Mouse (Mus musculus) hindbrain, embryonic 15.5 days (tissue): ENCODE data around the gene Zfyve28. TPM values are rescaled to one million over a fixed set of nuclear protein-coding genes. Genes with fewer than 3 reads are reported as not detected.

Experiments
- ATAC-seq: fragments of 200-750 bp; cut with Nextera tagmentation; 2 replicates; pipeline ENCODE4 v1.8.0; 2017; ENCODE audit warnings: low read depth, moderate number of reproducible peaks, moderate TSS enrichment; ENCODE audit not compliant: low FRiP score
- H3K27ac ChIP-seq: fragments of 300-500 bp; sonication (generic); replicated peaks from 2 replicates; pipeline ENCODE4 v1.5.1; 2015; ENCODE audit warnings: mild to moderate bottlenecking, inconsistent platforms
- H3K27me3 ChIP-seq: fragments of 300-500 bp; sonication (generic); 2 replicates; pipeline ENCODE4 v1.6.1; 2015; ENCODE audit warnings: control low read depth, inconsistent platforms
- H3K36me3 ChIP-seq: fragments of 300-500 bp; sonication (generic); 2 replicates; pipeline ENCODE4 v1.6.1; 2015; ENCODE audit warnings: control low read depth, inconsistent platforms
- H3K4me1 ChIP-seq: fragments of 300-500 bp; sonication (generic); replicated peaks from 2 replicates; pipeline ENCODE4 v1.6.1; 2015; ENCODE audit warnings: control low read depth, inconsistent platforms
- H3K4me2 ChIP-seq: fragments of 300-500 bp; sonication (generic); 2 replicates; pipeline ENCODE4 v1.6.1; 2015; ENCODE audit warnings: moderate library complexity, mild to moderate bottlenecking, inconsistent platforms
- H3K4me3 ChIP-seq: fragments of 300-500 bp; sonication (generic); 2 replicates; pipeline ENCODE4 v1.5.1; 2015; ENCODE audit warnings: mild to moderate bottlenecking, inconsistent platforms
- H3K9ac ChIP-seq: fragments of 300-500 bp; sonication (generic); 2 replicates; pipeline ENCODE4 v1.6.1; 2015; ENCODE audit warnings: inconsistent platforms
- H3K9me3 ChIP-seq: fragments of 300-500 bp; sonication (generic); 2 replicates; pipeline ENCODE4 v1.6.1; 2016; ENCODE audit warnings: control low read depth, inconsistent platforms
- whole genome bisulfite sequencing: fragments of 180-500 bp; shearing (Covaris S2); methylation state at CpG from one replicate; pipeline ENCODE4 v1.1.7; 2015; 5-methylcytosine and 5-hydroxymethylcytosine counted together
- polyA plus RNA-seq: library from polyadenylated mRNA; unstranded; fragments of >200 nt; fragmentation: Nextera tagmentation; extraction: Ambion mirVana; gene quantifications from 2 replicates; pipeline ENCODE4 v1.2.1, GENCODE M21; 2015

Zfyve28 gene
- polyA plus RNA-seq, 1 experiment from 2014 or later = 6.2 TPM

DNA sequence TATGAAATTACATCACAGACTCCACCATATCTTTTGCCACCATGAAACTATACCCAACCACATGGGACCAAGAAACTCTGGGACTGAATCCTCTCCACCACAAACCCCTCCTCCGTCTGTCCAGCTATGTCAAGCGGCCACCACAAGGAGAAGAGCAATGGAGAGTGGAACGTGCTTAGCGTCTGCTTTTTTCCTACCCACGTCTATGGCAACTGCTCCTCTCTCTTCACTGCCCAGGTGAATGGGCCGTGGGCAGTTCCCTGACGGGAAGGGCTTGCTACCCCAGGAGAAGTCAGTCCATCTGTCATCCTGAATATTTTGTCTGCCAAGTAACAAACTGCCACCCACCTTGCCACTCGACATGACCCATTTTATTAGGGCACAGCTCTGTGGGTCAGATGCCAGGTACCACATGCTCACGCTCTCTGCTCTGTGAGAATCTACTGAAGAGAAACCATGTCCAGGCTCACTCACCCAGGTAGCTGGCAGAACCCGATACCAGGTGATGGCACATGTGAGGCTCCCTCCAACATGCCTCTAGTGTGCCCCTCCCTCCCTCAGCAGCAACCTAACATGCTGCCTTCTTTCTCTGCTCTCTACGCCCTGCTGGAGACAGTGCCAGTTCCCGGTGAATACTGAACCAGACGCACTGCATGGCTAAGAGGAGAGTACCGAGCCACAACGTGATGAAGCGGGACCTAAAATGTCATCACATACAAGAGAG is 18.9 kb downstream of the Zfyve28 start:
- no peak overlapping the region for H3K27ac ChIP-seq

GRCm38 (mm10) chr5:34266065-34266464 is 22.2 kb downstream of the Zfyve28 start:
- H3K27ac ChIP-seq = no peak overlapping the region
- H3K27me3 ChIP-seq = no peaks in the 10 kb centered on the region
- no peak overlapping the region for H3K9ac ChIP-seq
- ATAC-seq = no peak
- H3K36me3 ChIP-seq = no peaks in the 10 kb centered on the region
- H3K4me2 ChIP-seq = no peak overlapping the region
- no peak overlapping the region for H3K4me3 ChIP-seq
- H3K9me3 ChIP-seq = no peaks in the 10 kb centered on the region
- H3K4me1 ChIP-seq = no peaks in the 10 kb centered on the region
- 77% methylated on average over 4 of the region's 4 CpGs for WGBS

More for the DNA sequence above, 18.9 kb downstream of the Zfyve28 start:
- Histone ChIP-seq H3K9ac (no peak overlapping the region), H3K27me3 (no peaks in the 10 kb centered on the region), H3K4me1 (no peaks in the 10 kb centered on the region), H3K4me3 (no peak overlapping the region), H3K36me3 (no peaks in the 10 kb centered on the region), H3K9me3 (no peaks in the 10 kb centered on the region), H3K4me2 (no peak overlapping the region)
- ATAC-seq = no peak
- WGBS = 83% methylated on average over 16 of the region's 16 CpGs

DNA sequence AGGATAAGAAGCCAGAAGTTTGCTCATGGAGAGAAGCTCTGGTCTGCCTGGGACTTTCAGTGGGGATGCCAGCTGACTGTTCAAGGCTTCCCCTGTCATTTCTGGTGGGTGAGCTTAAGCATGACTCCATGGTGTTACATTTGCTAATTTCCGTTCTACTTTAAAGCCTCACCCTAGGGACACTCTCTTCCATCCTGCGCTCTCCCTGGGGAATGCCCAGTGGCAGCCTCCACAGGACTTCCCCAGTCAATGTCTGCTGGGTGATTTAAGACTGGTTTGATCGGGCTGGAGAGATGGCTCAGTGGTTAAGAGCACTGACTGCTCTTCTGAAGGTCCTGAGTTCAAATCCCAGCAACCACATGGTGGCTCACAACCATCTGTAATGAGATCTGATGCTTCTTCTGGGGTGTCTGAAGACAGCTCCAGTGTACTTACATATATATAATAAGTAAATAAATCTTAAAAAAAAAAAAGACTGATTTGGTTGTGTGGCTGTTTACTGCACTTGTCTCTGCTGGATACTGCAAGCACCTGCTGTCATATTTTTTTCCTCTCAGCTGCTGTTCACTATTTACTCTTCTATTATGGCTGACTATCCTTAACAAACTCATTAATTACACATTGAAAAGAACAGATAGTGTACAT is 29.0 kb downstream of the Zfyve28 start:
- no peak for ATAC-seq
- H3K27ac ChIP-seq = no peak overlapping the region
- no peak overlapping the region for H3K4me2 ChIP-seq
- no peaks in the 10 kb centered on the region for H3K9me3 ChIP-seq
- H3K9ac ChIP-seq = no peak overlapping the region
- H3K4me1 ChIP-seq = no peaks in the 10 kb centered on the region
- H3K27me3 ChIP-seq = no peaks in the 10 kb centered on the region
- no peak overlapping the region for H3K4me3 ChIP-seq
- WGBS = 70% methylated on average over 3 of the region's 3 CpGs
- H3K36me3 ChIP-seq = no peaks in the 10 kb centered on the region

GRCm38 (mm10) chr5:34255189-34255588 is 33.1 kb downstream of the Zfyve28 start:
- 87% methylated on average over 3 of the region's 3 CpGs for WGBS
- no peak for ATAC-seq
- H3K4me3 ChIP-seq = no peak overlapping the region

GRCm38 (mm10) chr5:34254309-34254708 is 33.9 kb downstream of the Zfyve28 start:
- no peak overlapping the region for H3K27ac ChIP-seq
- no peaks in the 10 kb centered on the region for H3K36me3 ChIP-seq

More at GRCm38 (mm10) chr5:34255189-34255588, 33.1 kb downstream of the Zfyve28 start:
- Histone ChIP-seq H3K4me1 (peaks cover 30% of the 10 kb centered on the region), H3K4me2 (no peak overlapping the region), H3K9me3 (no peaks in the 10 kb centered on the region), H3K36me3 (no peaks in the 10 kb centered on the region), H3K27ac (no peak overlapping the region), H3K27me3 (no peaks in the 10 kb centered on the region), H3K9ac (no peak overlapping the region)

DNA sequence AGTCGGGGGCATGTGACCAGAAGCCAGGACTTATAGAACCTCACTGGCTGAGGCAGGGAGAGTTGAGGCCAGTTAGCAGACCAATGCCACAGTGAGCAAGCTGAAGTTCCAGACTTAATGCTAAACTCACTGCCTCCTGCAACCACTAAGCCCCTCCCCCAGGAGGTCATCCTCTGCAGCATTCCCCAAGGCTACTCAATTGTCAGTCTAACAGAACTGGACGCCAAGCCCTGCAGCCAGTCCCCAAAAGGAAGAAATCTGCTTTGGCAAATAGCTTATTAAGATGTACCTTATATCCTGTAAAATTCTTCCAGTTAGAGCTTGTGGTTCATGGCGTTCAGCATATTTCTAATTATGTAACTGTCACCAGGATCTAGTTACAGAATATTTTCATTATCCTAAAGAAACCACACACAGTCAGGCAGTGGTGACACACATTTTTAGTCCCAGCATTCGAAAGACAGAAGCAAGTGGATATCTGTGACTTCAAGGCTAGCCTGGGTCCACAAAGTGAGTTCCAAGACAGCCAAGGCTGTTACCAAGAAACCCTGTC is 35.2 kb downstream of the Zfyve28 start:
- 54% methylated on average over 4 of the region's 4 CpGs for WGBS

More at GRCm38 (mm10) chr5:34254309-34254708, 33.9 kb downstream of the Zfyve28 start:
- ATAC-seq = no peak
- no peaks in the 10 kb centered on the region for H3K9me3 ChIP-seq
- H3K4me2 ChIP-seq = no peak overlapping the region
- no peaks in the 10 kb centered on the region for H3K27me3 ChIP-seq
- H3K4me1 ChIP-seq = peaks cover 37% of the 10 kb centered on the region
- H3K4me3 ChIP-seq = no peak overlapping the region
- H3K9ac ChIP-seq = no peak overlapping the region
- 74% methylated on average over 8 of the region's 8 CpGs for WGBS

GRCm38 (mm10) chr5:34252307-34252966 is 35.8 kb downstream of the Zfyve28 start:
- no peaks in the 10 kb centered on the region for H3K9me3 ChIP-seq
- peaks cover 37% of the 10 kb centered on the region for H3K4me1 ChIP-seq
- H3K36me3 ChIP-seq = no peaks in the 10 kb centered on the region
- no peak overlapping the region for H3K9ac ChIP-seq
- no peak overlapping the region for H3K4me2 ChIP-seq
- peak overlapping the region; percentile 65 for H3K27ac ChIP-seq
- H3K4me3 ChIP-seq = no peak overlapping the region
- WGBS = 16% methylated on average over 4 of the region's 4 CpGs
- H3K27me3 ChIP-seq = no peaks in the 10 kb centered on the region
- ATAC-seq = peak; percentile 72; the same call in 1 of the 2 replicates

More for the DNA sequence above, 35.2 kb downstream of the Zfyve28 start:
- H3K27me3 ChIP-seq = no peaks in the 10 kb centered on the region
- peak overlapping the region; percentile 26 for H3K27ac ChIP-seq
- H3K36me3 ChIP-seq = no peaks in the 10 kb centered on the region
- no peak overlapping the region for H3K4me3 ChIP-seq
- ATAC-seq = no peak
- H3K9me3 ChIP-seq = no peaks in the 10 kb centered on the region
- no peak overlapping the region for H3K4me2 ChIP-seq
- H3K9ac ChIP-seq = no peak overlapping the region
- peaks cover 37% of the 10 kb centered on the region for H3K4me1 ChIP-seq

- Histone ChIP-seq H3K4me1 (peaks cover 37% of the 10 kb centered on the region), H3K4me3 (no peak overlapping the region), H3K9ac (no peak overlapping the region), H3K27ac (peak overlapping the region; percentile 65), H3K27me3 (no peaks in the 10 kb centered on the region), H3K9me3 (no peaks in the 10 kb centered on the region), H3K4me2 (no peak overlapping the region), H3K36me3 (no peaks in the 10 kb centered on the region)
- 19% methylated on average over 4 of the region's 4 CpGs for WGBS
- ATAC-seq = peak; percentile 57; the same call in 1 of the 2 replicates
Observed at GRCm38 (mm10) chr5:34251794-34252193, 36.5 kb downstream of the Zfyve28 start.

GRCm38 (mm10) chr5:34250090-34250489 is 38.2 kb downstream of the Zfyve28 start:
- H3K27ac ChIP-seq = no peak overlapping the region

GRCm38 (mm10) chr5:34249132-34249531 is 39.1 kb downstream of the Zfyve28 start:
- Histone ChIP-seq H3K36me3 (no peaks in the 10 kb centered on the region), H3K9ac (no peak overlapping the region), H3K4me1 (peaks cover 37% of the 10 kb centered on the region), H3K27ac (no peak overlapping the region), H3K27me3 (no peaks in the 10 kb centered on the region), H3K4me3 (no peak overlapping the region), H3K9me3 (no peaks in the 10 kb centered on the region), H3K4me2 (no peak overlapping the region)
- WGBS = 74% methylated on average over 4 of the region's 4 CpGs
- ATAC-seq = no peak

More at GRCm38 (mm10) chr5:34250090-34250489, 38.2 kb downstream of the Zfyve28 start:
- no peak for ATAC-seq
- H3K27me3 ChIP-seq = no peaks in the 10 kb centered on the region
- H3K36me3 ChIP-seq = no peaks in the 10 kb centered on the region
- WGBS = 73% methylated on average over 3 of the region's 3 CpGs
- H3K9ac ChIP-seq = no peak overlapping the region
- H3K4me1 ChIP-seq = peaks cover 37% of the 10 kb centered on the region
- no peak overlapping the region for H3K4me3 ChIP-seq
- H3K4me2 ChIP-seq = no peak overlapping the region
- no peaks in the 10 kb centered on the region for H3K9me3 ChIP-seq

GRCm38 (mm10) chr5:34246443-34246842 is 41.8 kb downstream of the Zfyve28 start:
- no peak for ATAC-seq
- 93% methylated on average over 3 of the region's 3 CpGs for WGBS

GRCm38 (mm10) chr5:34243062-34243461 is 45.2 kb downstream of the Zfyve28 start:
- Histone ChIP-seq H3K9ac (no peak overlapping the region), H3K27me3 (no peaks in the 10 kb centered on the region), H3K4me1 (peaks cover 13% of the 10 kb centered on the region), H3K9me3 (no peaks in the 10 kb centered on the region), H3K27ac (no peak overlapping the region), H3K4me3 (no peak overlapping the region), H3K4me2 (no peak overlapping the region), H3K36me3 (no peaks in the 10 kb centered on the region)
- 82% methylated on average over 5 of the region's 5 CpGs for WGBS
- ATAC-seq = peak; percentile 59; the same call in 1 of the 2 replicates

More at GRCm38 (mm10) chr5:34246443-34246842, 41.8 kb downstream of the Zfyve28 start:
- no peak overlapping the region for H3K4me2 ChIP-seq
- no peak overlapping the region for H3K27ac ChIP-seq
- H3K9me3 ChIP-seq = no peaks in the 10 kb centered on the region
- H3K4me3 ChIP-seq = no peak overlapping the region
- no peaks in the 10 kb centered on the region for H3K36me3 ChIP-seq
- H3K4me1 ChIP-seq = peaks cover 32% of the 10 kb centered on the region
- H3K27me3 ChIP-seq = no peaks in the 10 kb centered on the region
- H3K9ac ChIP-seq = no peak overlapping the region
